Mouse (Mus musculus) liver, adult 2 months (tissue): Measurements from ENCODE around the gene Dram1. TPM values are rescaled to one million over a fixed set of nuclear protein-coding genes. Genes with fewer than 3 reads are reported as not detected.

Experiments used
- DNase-seq: peaks from one replicate; pipeline ENCODE4 v3.0.0-alpha.2; 2011; ENCODE audit warnings: low read depth, low spot score; ENCODE audit errors: extremely low read depth
- H3K27ac ChIP-seq: fragments of 200-500 bp; replicated peaks from 2 replicates; pipeline ENCODE4 v1.5.1; 2012; ENCODE audit warnings: low read depth, mild to moderate bottlenecking, control low read depth, inconsistent platforms, low read length; ENCODE audit not compliant: insufficient read depth
- H3K27me3 ChIP-seq: fragments of 200-500 bp; 2 replicates; pipeline ENCODE4 v1.6.1; 2012; ENCODE audit warnings: mild to moderate bottlenecking, moderate library complexity, low read length, inconsistent platforms; ENCODE audit not compliant: control insufficient read depth, insufficient read depth
- H3K36me3 ChIP-seq: fragments of 200-500 bp; 2 replicates; pipeline ENCODE4 v1.6.1; 2012; ENCODE audit warnings: low read length, inconsistent platforms; ENCODE audit not compliant: control insufficient read depth, insufficient read depth
- H3K4me1 ChIP-seq: fragments of 200-500 bp; 2 replicates; pipeline ENCODE4 v1.6.1; 2011; ENCODE audit warnings: low read length; ENCODE audit not compliant: control insufficient read depth, insufficient read depth
- H3K4me3 ChIP-seq: fragments of 200-500 bp; 2 replicates; pipeline ENCODE4 v1.5.1; 2011; ENCODE audit warnings: low read depth, mild to moderate bottlenecking, control low read depth, low read length, moderate library complexity; ENCODE audit not compliant: insufficient read depth
- H3K79me2 ChIP-seq: fragments of 200-500 bp; 2 replicates; pipeline ENCODE4 v1.6.1; 2012; ENCODE audit warnings: inconsistent platforms, mild to moderate bottlenecking, low read length, moderate library complexity; ENCODE audit not compliant: control insufficient read depth, insufficient read depth
- H3K9ac ChIP-seq: fragments of 200-500 bp; 2 replicates; pipeline ENCODE4 v1.6.1; 2012; ENCODE audit warnings: low read depth, mild to moderate bottlenecking, control low read depth, inconsistent platforms, low read length
- CTCF ChIP-seq: fragments of 200-500 bp; IDR thresholded peaks from 2 replicates; pipeline ENCODE4 v1.5.1; 2011; ENCODE audit warnings: low read depth, low read length, control low read depth
- POLR2A ChIP-seq: fragments of 200-500 bp; IDR thresholded peaks from 2 replicates; pipeline ENCODE4 v1.6.1; 2011; ENCODE audit warnings: low read length, control low read depth; ENCODE audit not compliant: insufficient read depth; ENCODE audit errors: extremely low read depth
- WGBS: fragments of 180-500 bp; shearing (Covaris S2); methylation state at CpG from one replicate; pipeline ENCODE4 v1.1.7; 2018; 5-methylcytosine and 5-hydroxymethylcytosine counted together
- polyA plus RNA-seq: library from polyadenylated mRNA; depleted of rRNA; stranded (reverse); fragments of >200 nt; gene quantifications from 2 replicates; pipeline ENCODE4 v1.2.3, GENCODE M21; 2012
- total RNA-seq: library from RNA; depleted of rRNA; stranded (reverse); fragments of >200 nt; gene quantifications from 2 replicates; pipeline ENCODE4 v1.2.3, GENCODE M21; 2014

Dram1 gene
- total and polyA plus RNA-seq, 2 experiments: 0.46 to 0.60 TPM

GRCm38 (mm10) chr10:88420141-88420541 is 41.3 kb upstream of the Dram1 start:
- no peak for DNase-seq
- Histone ChIP-seq H3K36me3 (peaks cover 2% of the 10 kb centered on the region; the same call in 1 of the 2 replicates), H3K9ac (no peak overlapping the region), H3K79me2 (no peaks in the 10 kb centered on the region), H3K27ac (no peak overlapping the region), H3K27me3 (no peaks in the 10 kb centered on the region), H3K4me3 (no peak overlapping the region), H3K4me1 (no peaks in the 10 kb centered on the region)
- 83% methylated on average over 11 of the region's 11 CpGs for WGBS
- no peak for TF ChIP-seq CTCF
- no peak for TF ChIP-seq POLR2A

- WGBS: 85% methylated on average over 5 of the region's 5 CpGs
- no peaks in the 10 kb centered on the region for H3K79me2 ChIP-seq
- H3K27ac ChIP-seq: no peak overlapping the region
- H3K4me3 ChIP-seq: no peak overlapping the region
- H3K36me3 ChIP-seq: no peaks in the 10 kb centered on the region; the same call in 1 of the 2 replicates
- no peak overlapping the region for H3K9ac ChIP-seq
- TF ChIP-seq CTCF (no peak), POLR2A (no peak)
- DNase-seq: peak; percentile 11
- H3K27me3 ChIP-seq: no peaks in the 10 kb centered on the region
- H3K4me1 ChIP-seq: no peaks in the 10 kb centered on the region
Observed at GRCm38 (mm10) chr10:88417686-88418085, 38.8 kb upstream of the Dram1 start.

DNA sequence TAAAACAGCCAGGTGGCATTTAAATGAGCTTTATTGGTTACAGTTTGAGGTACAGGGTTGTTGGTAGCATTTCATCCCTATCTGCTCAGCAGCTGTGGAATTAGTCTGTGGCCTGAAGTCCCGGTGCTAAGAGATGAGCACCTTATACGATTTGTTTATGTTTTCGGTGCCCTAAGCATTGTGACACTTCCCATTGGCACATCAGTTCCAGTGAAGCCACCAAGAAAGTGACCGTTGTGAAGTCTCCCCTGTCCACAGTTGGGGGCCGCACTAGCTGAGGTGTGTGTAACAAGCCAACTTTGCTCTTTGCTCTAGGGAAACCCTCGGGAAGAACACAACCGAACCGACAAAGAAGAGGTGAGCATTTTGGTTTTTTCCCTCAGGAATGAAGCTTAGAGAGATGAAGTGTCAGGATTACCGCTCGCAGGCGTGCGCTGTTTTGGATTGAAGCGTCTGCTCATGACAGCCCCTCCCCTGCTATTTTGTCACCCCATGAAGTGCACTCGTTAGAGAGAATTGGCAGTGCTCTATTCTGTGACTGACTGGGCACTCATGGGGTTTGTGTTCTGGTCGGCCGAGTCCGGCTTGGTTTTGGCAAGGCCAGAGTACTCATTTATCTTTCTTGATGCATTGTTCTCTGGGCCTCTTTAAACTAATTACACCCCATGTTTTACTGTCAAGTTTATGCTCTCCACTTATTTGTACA is 33.6 kb upstream of the Dram1 start:
- Histone ChIP-seq H3K27ac (no peak overlapping the region), H3K36me3 (no peaks in the 10 kb centered on the region; the same call in 1 of the 2 replicates), H3K27me3 (no peaks in the 10 kb centered on the region), H3K79me2 (no peaks in the 10 kb centered on the region), H3K4me3 (no peak overlapping the region), H3K4me1 (no peaks in the 10 kb centered on the region), H3K9ac (no peak overlapping the region)
- WGBS: 93% methylated on average over 17 of the region's 17 CpGs
- DNase-seq: no peak
- no peak for TF ChIP-seq POLR2A
- no peak for TF ChIP-seq CTCF

DNA sequence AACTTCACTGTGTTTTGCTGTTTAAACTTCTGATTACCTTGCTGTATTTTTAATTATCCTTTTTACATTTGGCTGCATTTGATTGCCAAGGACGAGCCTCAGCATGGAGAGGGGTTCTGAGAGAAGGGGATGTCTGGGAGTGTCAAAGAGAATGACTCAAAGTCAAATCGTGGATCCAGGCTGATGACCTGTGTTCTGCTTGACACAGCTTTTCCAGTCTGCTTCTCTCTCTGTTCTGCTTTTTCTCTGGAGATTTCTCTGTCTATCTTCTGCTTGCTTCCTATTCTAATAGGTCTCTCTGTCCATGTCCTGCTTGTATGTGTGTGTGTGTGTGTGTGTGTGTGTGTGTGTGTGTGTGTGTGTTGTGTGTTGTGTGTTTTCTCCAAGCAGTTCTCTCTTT is 30.9 kb upstream of the Dram1 start:
- DNase-seq: no peak
- H3K36me3 ChIP-seq: no peaks in the 10 kb centered on the region; the same call in 1 of the 2 replicates
- 63% methylated on average over 2 of the region's 2 CpGs for WGBS
- H3K79me2 ChIP-seq: no peaks in the 10 kb centered on the region
- no peak overlapping the region for H3K27ac ChIP-seq
- no peak overlapping the region for H3K9ac ChIP-seq
- no peaks in the 10 kb centered on the region for H3K4me1 ChIP-seq
- H3K27me3 ChIP-seq: no peaks in the 10 kb centered on the region
- no peak for TF ChIP-seq CTCF
- no peak for TF ChIP-seq POLR2A
- H3K4me3 ChIP-seq: no peak overlapping the region

DNA sequence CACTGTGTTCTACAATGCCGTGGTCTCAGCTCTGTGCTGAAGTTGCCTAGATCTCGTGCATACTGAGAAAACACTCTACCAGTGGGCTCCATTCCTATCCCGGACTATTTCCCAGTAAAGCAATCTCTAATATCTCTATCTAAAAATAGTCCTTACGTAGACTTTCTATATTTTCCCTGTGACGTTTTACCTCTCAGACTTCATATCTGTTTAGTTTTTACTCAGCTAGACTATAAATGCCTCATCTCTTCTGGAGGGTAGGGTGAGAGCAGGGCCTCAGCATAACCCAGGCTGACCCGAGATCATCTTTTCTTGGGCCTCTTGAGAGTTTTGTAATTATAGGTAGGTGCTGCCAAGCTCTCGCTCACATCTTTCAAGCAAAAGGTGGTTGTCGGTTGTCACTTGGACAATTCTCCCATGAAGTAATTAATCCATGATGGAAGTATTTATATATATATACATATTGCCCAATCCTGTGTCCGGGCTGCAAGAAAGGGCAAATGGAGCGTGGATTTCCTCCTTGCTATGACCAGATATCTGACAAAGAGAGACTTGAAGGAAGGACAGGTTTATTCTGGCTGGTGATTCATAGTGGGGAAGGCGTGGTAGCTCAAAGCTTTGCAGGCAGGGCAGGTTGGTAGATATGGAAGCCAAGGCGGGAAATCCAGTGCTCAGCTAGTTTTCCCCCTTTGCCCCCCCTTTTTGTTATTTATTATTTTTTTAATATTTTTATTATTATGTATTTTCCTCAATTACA is 29.2 kb upstream of the Dram1 start:
- no peak for DNase-seq
- H3K27ac ChIP-seq: no peak overlapping the region
- H3K27me3 ChIP-seq: no peaks in the 10 kb centered on the region
- WGBS: 93% methylated on average over 12 of the region's 12 CpGs
- H3K4me1 ChIP-seq: no peaks in the 10 kb centered on the region
- TF ChIP-seq POLR2A: no peak
- no peak for TF ChIP-seq CTCF
- H3K79me2 ChIP-seq: no peaks in the 10 kb centered on the region
- H3K4me3 ChIP-seq: no peak overlapping the region
- H3K36me3 ChIP-seq: no peaks in the 10 kb centered on the region
- no peak overlapping the region for H3K9ac ChIP-seq

DNA sequence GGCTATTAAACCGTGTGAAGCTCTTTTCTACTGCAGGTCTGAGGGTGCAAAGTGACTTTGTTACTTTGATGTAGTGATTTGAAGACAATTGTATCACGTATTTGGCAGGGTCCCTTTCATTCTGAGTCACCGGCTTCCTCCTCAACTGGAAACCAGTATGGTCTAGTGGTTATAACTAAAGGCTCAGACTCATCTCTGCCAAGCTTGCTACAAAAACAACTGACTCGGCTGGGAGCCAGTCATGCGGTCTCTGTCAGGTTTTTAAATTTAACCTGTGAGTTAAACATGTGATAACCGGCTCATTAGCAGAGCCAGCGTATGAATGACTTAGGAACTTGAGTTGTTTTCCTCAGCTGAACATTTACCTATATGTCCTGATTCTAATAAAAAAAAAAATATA is 26.9 kb upstream of the Dram1 start:
- H3K27ac ChIP-seq: no peak overlapping the region
- H3K27me3 ChIP-seq: no peaks in the 10 kb centered on the region
- H3K4me3 ChIP-seq: no peak overlapping the region
- WGBS: 88% methylated on average over 7 of the region's 7 CpGs
- TF ChIP-seq CTCF: no peak
- TF ChIP-seq POLR2A: no peak
- H3K79me2 ChIP-seq: no peaks in the 10 kb centered on the region
- no peaks in the 10 kb centered on the region for H3K36me3 ChIP-seq
- DNase-seq: no peak
- H3K9ac ChIP-seq: no peak overlapping the region
- no peaks in the 10 kb centered on the region for H3K4me1 ChIP-seq
